ENCODE assay signal across 21 mouse cellular contexts in genomic region chr7:110762605-110763180, GRCm38 (mm10). TPM values are rescaled to one million over a fixed set of nuclear protein-coding genes. Genes with fewer than 3 reads are reported as not detected.
DNase-seq lines count a peak whose midpoint lies in the region; ATAC-seq lines count a peak whose summit lies in the region.
"Had no signal": no experiment of that assay in that cellular context is flagged by ENCODE, and none has a peak within 500 bp of the region (broad histone marks: within the 10 kb centered on the region; RNA-seq: fewer than 3 reads in every experiment).

No protein-coding gene starts in this region.

- H3K27me3 ChIP-seq in hindbrain, embryonic 16.5 days (replicated peaks; ENCODE audit: control insufficient read depth, insufficient read depth, low read length), result no peaks in the 10 kb centered on the region
- peaks cover 11% of the 10 kb centered on the region for H3K27me3 ChIP-seq in hindbrain, embryonic 10.5 days (ENCODE audit: insufficient read depth, poor library complexity, severe bottlenecking)
- H3K27me3 ChIP-seq in kidney, embryonic 14.5 days (ENCODE audit: control insufficient read depth, insufficient read depth, low read length), result no peaks in the 10 kb centered on the region
- H3K27me3 ChIP-seq: midbrain, embryonic 15.5 days had no signal

- no peak overlapping the region for H3K27ac ChIP-seq in hindbrain, embryonic 16.5 days (ENCODE audit: low read depth, low read length)
- H3K27ac ChIP-seq in hindbrain, embryonic 10.5 days, result no peak overlapping the region; the same call in 1 of the 2 replicates
- no peak overlapping the region for H3K27ac ChIP-seq in kidney, embryonic 14.5 days (ENCODE audit: low read depth, low read length)
- H3K27ac ChIP-seq: embryonic facial prominence, embryonic 13.5 days; gastrocnemius, adult 2 months; left cerebral cortex, adult 2 months; liver, embryonic 12.5 days; midbrain, embryonic 15.5 days had no signal

- H3K4me2 ChIP-seq in hindbrain, embryonic 16.5 days (ENCODE audit: low read length), result no peak overlapping the region
- H3K4me2 ChIP-seq in kidney, embryonic 14.5 days (replicated peaks; ENCODE audit: low read depth, low read length), result no peak overlapping the region
- H3K4me2 ChIP-seq: embryonic facial prominence, embryonic 13.5 days; heart, embryonic 12.5 days; liver, embryonic 12.5 days; lung, embryonic 14.5 days; midbrain, embryonic 15.5 days had no signal

- no peaks in the 10 kb centered on the region for H3K9me3 ChIP-seq in hindbrain, embryonic 16.5 days (ENCODE audit: control insufficient read depth, low read length)
- no peaks in the 10 kb centered on the region for H3K9me3 ChIP-seq in hindbrain, embryonic 10.5 days
- H3K9me3 ChIP-seq in kidney, embryonic 14.5 days (ENCODE audit: control insufficient read depth, low read length), result no peaks in the 10 kb centered on the region
- H3K9me3 ChIP-seq: embryonic facial prominence, embryonic 13.5 days; heart, embryonic 12.5 days; liver, embryonic 12.5 days; midbrain, embryonic 15.5 days had no signal

- no peak overlapping the region for H3K9ac ChIP-seq in hindbrain, embryonic 16.5 days (ENCODE audit: low read depth, low read length)
- no peak overlapping the region for H3K9ac ChIP-seq in kidney, embryonic 14.5 days (ENCODE audit: low read depth, low read length)
- H3K9ac ChIP-seq: embryonic facial prominence, embryonic 13.5 days; heart, embryonic 12.5 days; liver, embryonic 12.5 days; lung, embryonic 14.5 days; midbrain, embryonic 15.5 days had no signal

- peak; percentile 89 for ATAC-seq in hindbrain, embryonic 16.5 days
- ATAC-seq in kidney, embryonic 14.5 days (ENCODE audit: low FRiP score, low TSS enrichment), result no peak
- ATAC-seq: liver, embryonic 12.5 days; midbrain, embryonic 15.5 days had no signal

- no peak overlapping the region for H3K4me3 ChIP-seq in hindbrain, embryonic 16.5 days (ENCODE audit: low read length)
- H3K4me3 ChIP-seq in hindbrain, embryonic 10.5 days, result no peak overlapping the region
- H3K4me3 ChIP-seq in kidney, embryonic 14.5 days (ENCODE audit: low read length), result no peak overlapping the region
- H3K4me3 ChIP-seq: embryonic facial prominence, embryonic 13.5 days; gastrocnemius, adult 2 months; heart, embryonic 12.5 days; left cerebral cortex, adult 2 months; liver, embryonic 12.5 days; midbrain, embryonic 15.5 days had no signal

- DNase-seq in hindbrain, embryonic 10.5 days (ENCODE audit: low spot score), result no peak
- DNase-seq in retina, postnatal 1 day, result peak; percentile 54
- DNase-seq in retina, embryonic 14.5 days (ENCODE audit: low spot score), result no peak
- peak; percentile 89 for DNase-seq in cerebellum, adult 9-10 months
- no peak for DNase-seq in lung, postnatal 4 days
- DNase-seq: adrenal gland, postnatal 36 days; gastrocnemius, adult 2 months; heart, postnatal 14 days; kidney, adult 8-10 months; kidney, postnatal 25 days; lung, embryonic 14.5 days; lung, postnatal 36 days; right cerebral cortex, adult 18-20 months; thymus, postnatal 14 days had no signal

- no peaks in the 10 kb centered on the region for H3K36me3 ChIP-seq in hindbrain, embryonic 16.5 days (ENCODE audit: control insufficient read depth, insufficient read depth, low read length)
- no peaks in the 10 kb centered on the region for H3K36me3 ChIP-seq in hindbrain, embryonic 10.5 days
- no peaks in the 10 kb centered on the region for H3K36me3 ChIP-seq in kidney, embryonic 14.5 days (ENCODE audit: control insufficient read depth, insufficient read depth, low read length)
- H3K36me3 ChIP-seq: embryonic facial prominence, embryonic 13.5 days; heart, embryonic 12.5 days; liver, embryonic 12.5 days; midbrain, embryonic 15.5 days had no signal

- 59% methylated on average over 5 of the region's 5 CpGs for WGBS in hindbrain, embryonic 16.5 days
- WGBS in hindbrain, embryonic 10.5 days, result 81% methylated on average over 5 of the region's 5 CpGs
- WGBS in kidney, embryonic 14.5 days, result 87% methylated on average over 5 of the region's 5 CpGs

- peaks cover under 1% of the 10 kb centered on the region; the same call in 1 of the 2 replicates for H3K4me1 ChIP-seq in hindbrain, embryonic 16.5 days (ENCODE audit: control insufficient read depth, insufficient read depth, low read depth, low read length)
- H3K4me1 ChIP-seq in hindbrain, embryonic 10.5 days (replicated peaks), result 0 out of 2 replicates have a peak, but pooled peaks cover 8% of the 10 kb centered on the region
- H3K4me1 ChIP-seq in kidney, embryonic 14.5 days (ENCODE audit: control insufficient read depth, insufficient read depth, low read length), result peaks cover under 1% of the 10 kb centered on the region; the same call in 1 of the 2 replicates
- H3K4me1 ChIP-seq: embryonic facial prominence, embryonic 13.5 days; heart, embryonic 12.5 days had no signal

RNA-seq across cellular contexts. Expression of gene Ampd3, which starts 5.3 kb away (rescaled TPM):
- 14.3 and 14.9 TPM in 2 replicates for polyA plus RNA-seq in hindbrain, embryonic 16.5 days (2015; fragmentation: Nextera tagmentation; extraction: Ambion mirVana)
- 1.7 and 1.9 TPM in 2 replicates for polyA plus RNA-seq in hindbrain, embryonic 10.5 days (2016; fragmentation: Nextera tagmentation; extraction: Ambion mirVana)
- 3.2 and 4.5 TPM in 2 replicates for polyA plus RNA-seq in kidney, embryonic 14.5 days (2014; fragmentation: Nextera tagmentation; extraction: Ambion mirVana)

Comparison
In these comparisons a context has a peak if more than half of its experiments do, and no peak if none do; other contexts are left out.
1. DNase-seq: peak in retina, postnatal 1 day (single experiment) and cerebellum, adult 9-10 months (single experiment); none in hindbrain, embryonic 10.5 days (single experiment), retina, embryonic 14.5 days (single experiment) and lung, postnatal 4 days (0 of 2).